Mouse (Mus musculus): Measurements from ENCODE around the gene Nnmt. TPM values are rescaled to one million over a fixed set of nuclear protein-coding genes. Genes with fewer than 3 reads are reported as not detected.

The Nnmt gene
- polyA plus RNA-seq, 1 experiment from 2014 or later: 0.76 TPM

- no peak overlapping the region for H3K4me3 ChIP-seq (ENCODE audit: low read depth, low read length)
- H3K27ac ChIP-seq (ENCODE audit: low read depth, low read length): no peak overlapping the region
- WGBS: 88% methylated on average over 8 of the region's 8 CpGs
- no peaks in the 10 kb centered on the region for H3K4me1 ChIP-seq (ENCODE audit: control insufficient read depth, insufficient read depth, low read length)
- DNase-seq (ENCODE audit: low spot score): no peak
- H3K36me3 ChIP-seq (ENCODE audit: control insufficient read depth, insufficient read depth, low read length): no peaks in the 10 kb centered on the region
- H3K4me2 ChIP-seq (ENCODE audit: low read depth): no peak overlapping the region
- no peaks in the 10 kb centered on the region for H3K9me3 ChIP-seq (ENCODE audit: control insufficient read depth, low read length)
- no peak overlapping the region for H3K9ac ChIP-seq (ENCODE audit: low read length)
- H3K27me3 ChIP-seq (ENCODE audit: control insufficient read depth, insufficient read depth, low read length): no peaks in the 10 kb centered on the region
- no peak for ATAC-seq (ENCODE audit: insufficient read depth, low FRiP score, low TSS enrichment)
Measured at GRCm38 (mm10) chr9:48640881-48641280, 35.9 kb upstream of the Nnmt start.

GRCm38 (mm10) chr9:48638176-48638803, 33.3 kb upstream of the Nnmt start:
- no peak overlapping the region for H3K4me2 ChIP-seq (ENCODE audit: low read depth)
- H3K27ac ChIP-seq (ENCODE audit: low read depth, low read length): no peak overlapping the region
- H3K9ac ChIP-seq (ENCODE audit: low read length): no peak overlapping the region
- ATAC-seq (ENCODE audit: insufficient read depth, low FRiP score, low TSS enrichment): no peak
- 61% methylated on average over 15 of the region's 15 CpGs for WGBS
- H3K4me3 ChIP-seq (ENCODE audit: low read depth, low read length): no peak overlapping the region
- no peaks in the 10 kb centered on the region for H3K27me3 ChIP-seq (ENCODE audit: control insufficient read depth, insufficient read depth, low read length)
- H3K9me3 ChIP-seq (ENCODE audit: control insufficient read depth, low read length): no peaks in the 10 kb centered on the region
- H3K36me3 ChIP-seq (ENCODE audit: control insufficient read depth, insufficient read depth, low read length): no peaks in the 10 kb centered on the region
- no peak for DNase-seq (ENCODE audit: low spot score)
- H3K4me1 ChIP-seq (ENCODE audit: control insufficient read depth, insufficient read depth, low read length): no peaks in the 10 kb centered on the region

GRCm38 (mm10) chr9:48637161-48637560, 32.2 kb upstream of the Nnmt start:
- Histone ChIP-seq H3K27ac (ENCODE audit: low read depth, low read length) (no peak overlapping the region), H3K27me3 (ENCODE audit: control insufficient read depth, insufficient read depth, low read length) (no peaks in the 10 kb centered on the region), H3K36me3 (ENCODE audit: control insufficient read depth, insufficient read depth, low read length) (no peaks in the 10 kb centered on the region), H3K4me1 (ENCODE audit: control insufficient read depth, insufficient read depth, low read length) (no peaks in the 10 kb centered on the region), H3K4me3 (ENCODE audit: low read depth, low read length) (no peak overlapping the region), H3K9ac (ENCODE audit: low read length) (no peak overlapping the region), H3K9me3 (ENCODE audit: control insufficient read depth, low read length) (no peaks in the 10 kb centered on the region), H3K4me2 (ENCODE audit: low read depth) (no peak overlapping the region)
- DNase-seq (ENCODE audit: low spot score): no peak
- 95% methylated on average over 7 of the region's 7 CpGs for WGBS
- ATAC-seq (ENCODE audit: insufficient read depth, low FRiP score, low TSS enrichment): no peak

- ATAC-seq (ENCODE audit: insufficient read depth, low FRiP score, low TSS enrichment) (no peak), DNase-seq (ENCODE audit: low spot score) (no peak)
- Histone ChIP-seq H3K4me1 (ENCODE audit: control insufficient read depth, insufficient read depth, low read length) (no peaks in the 10 kb centered on the region), H3K27ac (ENCODE audit: low read depth, low read length) (no peak overlapping the region), H3K27me3 (ENCODE audit: control insufficient read depth, insufficient read depth, low read length) (no peaks in the 10 kb centered on the region), H3K4me3 (ENCODE audit: low read depth, low read length) (no peak overlapping the region), H3K9me3 (ENCODE audit: control insufficient read depth, low read length) (no peaks in the 10 kb centered on the region), H3K4me2 (ENCODE audit: low read depth) (no peak overlapping the region), H3K9ac (ENCODE audit: low read length) (no peak overlapping the region), H3K36me3 (ENCODE audit: control insufficient read depth, insufficient read depth, low read length) (no peaks in the 10 kb centered on the region)
- 40% methylated on average over 18 of the region's 18 CpGs for WGBS
Measured at GRCm38 (mm10) chr9:48635576-48636350, 30.8 kb upstream of the Nnmt start.

- Histone ChIP-seq H3K4me3 (ENCODE audit: low read depth, low read length) (no peak overlapping the region), H3K36me3 (ENCODE audit: control insufficient read depth, insufficient read depth, low read length) (no peaks in the 10 kb centered on the region), H3K4me2 (ENCODE audit: low read depth) (no peak overlapping the region), H3K4me1 (ENCODE audit: control insufficient read depth, insufficient read depth, low read length) (no peaks in the 10 kb centered on the region), H3K9me3 (ENCODE audit: control insufficient read depth, low read length) (no peaks in the 10 kb centered on the region), H3K9ac (ENCODE audit: low read length) (no peak overlapping the region), H3K27me3 (ENCODE audit: control insufficient read depth, insufficient read depth, low read length) (no peaks in the 10 kb centered on the region), H3K27ac (ENCODE audit: low read depth, low read length) (no peak overlapping the region)
- 85% methylated on average over 6 of the region's 6 CpGs for WGBS
- no peak for ATAC-seq (ENCODE audit: insufficient read depth, low FRiP score, low TSS enrichment)
- no peak for DNase-seq (ENCODE audit: low spot score)
Measured at GRCm38 (mm10) chr9:48633147-48633546, 28.2 kb upstream of the Nnmt start.

GRCm38 (mm10) chr9:48619268-48619667, 14.3 kb upstream of the Nnmt start:
- Histone ChIP-seq H3K27ac (ENCODE audit: low read depth, low read length) (no peak overlapping the region), H3K4me3 (ENCODE audit: low read depth, low read length) (no peak overlapping the region), H3K4me1 (ENCODE audit: control insufficient read depth, insufficient read depth, low read length) (peaks cover 3% of the 10 kb centered on the region; the same call in 1 of the 2 replicates), H3K36me3 (ENCODE audit: control insufficient read depth, insufficient read depth, low read length) (no peaks in the 10 kb centered on the region), H3K9ac (ENCODE audit: low read length) (no peak overlapping the region), H3K4me2 (ENCODE audit: low read depth) (no peak overlapping the region), H3K9me3 (ENCODE audit: control insufficient read depth, low read length) (no peaks in the 10 kb centered on the region), H3K27me3 (ENCODE audit: control insufficient read depth, insufficient read depth, low read length) (no peaks in the 10 kb centered on the region)
- DNase-seq (ENCODE audit: low spot score) (no peak), ATAC-seq (ENCODE audit: insufficient read depth, low FRiP score, low TSS enrichment) (no peak)
- 81% methylated on average over 1 of the region's 1 CpGs for WGBS

- Histone ChIP-seq H3K9ac (ENCODE audit: low read length) (no peak overlapping the region), H3K9me3 (ENCODE audit: control insufficient read depth, low read length) (no peaks in the 10 kb centered on the region), H3K4me1 (ENCODE audit: control insufficient read depth, insufficient read depth, low read length) (peaks cover 3% of the 10 kb centered on the region; the same call in 1 of the 2 replicates), H3K27ac (ENCODE audit: low read depth, low read length) (no peak overlapping the region), H3K4me2 (ENCODE audit: low read depth) (no peak overlapping the region), H3K27me3 (ENCODE audit: control insufficient read depth, insufficient read depth, low read length) (no peaks in the 10 kb centered on the region), H3K36me3 (ENCODE audit: control insufficient read depth, insufficient read depth, low read length) (no peaks in the 10 kb centered on the region), H3K4me3 (ENCODE audit: low read depth, low read length) (no peak overlapping the region)
- ATAC-seq (ENCODE audit: insufficient read depth, low FRiP score, low TSS enrichment) (peak; percentile 16; the same call in 1 of the 2 replicates), DNase-seq (ENCODE audit: low spot score) (peak; percentile 86)
- WGBS: 40% methylated on average over 6 of the region's 6 CpGs
Measured at GRCm38 (mm10) chr9:48618589-48618988, 13.6 kb upstream of the Nnmt start.

- no peak overlapping the region for H3K9ac ChIP-seq (ENCODE audit: low read length)
- H3K4me1 ChIP-seq (ENCODE audit: control insufficient read depth, insufficient read depth, low read length): peaks cover 3% of the 10 kb centered on the region; the same call in 1 of the 2 replicates
- H3K4me2 ChIP-seq (ENCODE audit: low read depth): no peak overlapping the region
- 77% methylated on average over 8 of the region's 8 CpGs for WGBS
- H3K36me3 ChIP-seq (ENCODE audit: control insufficient read depth, insufficient read depth, low read length): no peaks in the 10 kb centered on the region
- H3K4me3 ChIP-seq (ENCODE audit: low read depth, low read length): no peak overlapping the region
- ATAC-seq (ENCODE audit: insufficient read depth, low FRiP score, low TSS enrichment): no peak
- H3K27me3 ChIP-seq (ENCODE audit: control insufficient read depth, insufficient read depth, low read length): no peaks in the 10 kb centered on the region
- H3K9me3 ChIP-seq (ENCODE audit: control insufficient read depth, low read length): no peaks in the 10 kb centered on the region
- no peak for DNase-seq (ENCODE audit: low spot score)
- no peak overlapping the region for H3K27ac ChIP-seq (ENCODE audit: low read depth, low read length)
Measured at GRCm38 (mm10) chr9:48618111-48618510, 13.2 kb upstream of the Nnmt start.

GRCm38 (mm10) chr9:48617511-48618010, 12.6 kb upstream of the Nnmt start:
- DNase-seq (ENCODE audit: low spot score): no peak
- no peak overlapping the region for H3K9ac ChIP-seq (ENCODE audit: low read length)
- H3K4me2 ChIP-seq (ENCODE audit: low read depth): no peak overlapping the region
- ATAC-seq (ENCODE audit: insufficient read depth, low FRiP score, low TSS enrichment): no peak
- no peaks in the 10 kb centered on the region for H3K36me3 ChIP-seq (ENCODE audit: control insufficient read depth, insufficient read depth, low read length)
- no peaks in the 10 kb centered on the region for H3K27me3 ChIP-seq (ENCODE audit: control insufficient read depth, insufficient read depth, low read length)
- 87% methylated on average over 3 of the region's 3 CpGs for WGBS
- no peak overlapping the region for H3K4me3 ChIP-seq (ENCODE audit: low read depth, low read length)
- H3K9me3 ChIP-seq (ENCODE audit: control insufficient read depth, low read length): no peaks in the 10 kb centered on the region
- H3K4me1 ChIP-seq (ENCODE audit: control insufficient read depth, insufficient read depth, low read length): peaks cover 3% of the 10 kb centered on the region; the same call in 1 of the 2 replicates
- no peak overlapping the region for H3K27ac ChIP-seq (ENCODE audit: low read depth, low read length)
